Mouse (Mus musculus): Measurements from ENCODE around the gene Egln1.

DNA sequence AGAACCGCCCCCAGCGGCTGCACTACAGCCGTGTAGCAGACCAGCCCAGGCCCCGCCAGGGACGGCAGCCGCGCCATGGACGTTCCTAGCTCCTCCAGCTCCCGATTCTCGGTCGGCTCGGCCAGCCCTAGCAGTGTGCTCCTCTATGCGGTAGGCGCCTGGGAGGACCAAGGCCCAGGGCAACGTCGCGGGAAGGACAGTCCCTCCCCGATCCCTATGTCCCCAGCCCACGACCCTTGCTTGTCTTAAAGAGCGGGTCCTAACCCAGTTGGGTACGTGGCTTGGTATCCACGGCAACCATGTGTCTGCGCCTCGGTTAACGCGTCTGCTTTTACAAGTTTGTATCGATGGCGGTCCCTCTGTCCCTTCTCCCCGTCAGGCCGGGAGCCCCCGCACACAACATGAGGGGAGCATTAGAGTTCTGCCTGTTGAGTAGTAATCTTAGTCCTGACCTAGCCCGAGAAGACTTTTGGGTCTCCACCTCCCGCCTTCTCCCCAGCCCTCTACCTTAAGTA is 85.9 kb downstream of the Egln1 start:
- no peak for TF ChIP-seq BHLHE40 (IDR thresholded peaks at IDR 0.05; ENCODE audit: borderline replicate concordance, low read depth, low read length)
- TF ChIP-seq MAFK (IDR thresholded peaks at IDR 0.05; ENCODE audit: borderline replicate concordance, low read depth, low read length) = no peak
